Mouse (Mus musculus) CH12.LX (cell line): ENCODE measurements around the gene Ppp4r2. TPM values are rescaled to one million over a fixed set of nuclear protein-coding genes. Genes with fewer than 3 reads are reported as not detected.
A peak's percentile ranks its signal among the peaks of the same experiment; 100 is the strongest.

Experiments used
- DNase-seq: peaks from one replicate; pipeline ENCODE4 v3.0.0-alpha.2; 2013; ENCODE audit errors: extremely low read depth
- H3K27ac ChIP-seq: 2 replicates; pipeline ENCODE4 v1.5.1; 2012; ENCODE audit warnings: low read depth, mild to moderate bottlenecking, control low read depth, moderate library complexity; ENCODE audit not compliant: insufficient read depth
- H3K27me3 ChIP-seq: replicated peaks from 2 replicates; pipeline ENCODE3; 2012; ENCODE audit warnings: inconsistent platforms
- H3K36me3 ChIP-seq, 2 experiments: replicated peaks in 1 of 2; 2 replicates each; pipeline versions ENCODE3 to v1.6.1; 2012; ENCODE audit warnings: inconsistent platforms in 1 of 2, low read length in 1 of 2, mild to moderate bottlenecking in 1 of 2, mixed read lengths in 1 of 2, moderate library complexity in 1 of 2; ENCODE audit not compliant: control insufficient read depth in 1 of 2, insufficient read depth in 1 of 2
- H3K4me1 ChIP-seq, 2 experiments: 2 replicates each; pipeline ENCODE4 v1.6.1; 2012; ENCODE audit warnings: inconsistent platforms in 1 of 2, moderate library complexity in 1 of 2; ENCODE audit not compliant: insufficient read depth in 2 of 2, control insufficient read depth in 1 of 2
- H3K4me2 ChIP-seq: 2 replicates; pipeline ENCODE4 v1.6.1; 2012; ENCODE audit warnings: low read depth, mild to moderate bottlenecking, control low read depth; ENCODE audit not compliant: poor library complexity, insufficient read depth, severe bottlenecking
- H3K4me3 ChIP-seq, 3 experiments: fragments of 150-350 bp in 1 of 3; sonication (generic) in 1 of 3; replicated peaks in 1 of 3; 2 replicates each; pipeline versions ENCODE3 to v1.5.1; 2011 to 2012; ENCODE audit warnings: low read depth in 2 of 3, low read length in 2 of 3, mild to moderate bottlenecking in 2 of 3, moderate library complexity in 2 of 3, control low read depth in 1 of 3, improper control_type of control experiment in 1 of 3, inconsistent platforms in 1 of 3, mixed read lengths in 1 of 3; ENCODE audit not compliant: poor library complexity in 1 of 3
- H3K79me2 ChIP-seq: replicated peaks from 2 replicates; pipeline ENCODE4 v1.6.1; 2012; ENCODE audit warnings: mild to moderate bottlenecking, moderate library complexity; ENCODE audit not compliant: control insufficient read depth, poor library complexity, insufficient read depth, severe bottlenecking; ENCODE audit errors: extremely low read depth
- H3K9ac ChIP-seq: 2 replicates; pipeline ENCODE4 v1.6.1; 2012; ENCODE audit warnings: low read depth, mild to moderate bottlenecking, control low read depth, moderate library complexity; ENCODE audit not compliant: insufficient read depth
- H3K9me3 ChIP-seq: replicated peaks from 2 replicates; pipeline ENCODE3; 2012; ENCODE audit warnings: low read length, inconsistent platforms, mixed read lengths
- BHLHE40 ChIP-seq: IDR thresholded peaks from 2 replicates; pipeline ENCODE4 v1.6.1; 2011; ENCODE audit warnings: mild to moderate bottlenecking, low read depth, low read length, improper control_type of control experiment
- CHD2 ChIP-seq: IDR thresholded peaks from 2 replicates; pipeline ENCODE4 v1.6.1; 2011; ENCODE audit warnings: low read length, improper control_type of control experiment
- E2F4 ChIP-seq: IDR thresholded peaks from 2 replicates; pipeline ENCODE4 v1.6.1; 2011; ENCODE audit warnings: low read depth, low read length, improper control_type of control experiment; ENCODE audit not compliant: insufficient replicate concordance
- ELF1 ChIP-seq: IDR thresholded peaks from 2 replicates; pipeline ENCODE4 v1.6.1; 2014; ENCODE audit warnings: low read depth, mild to moderate bottlenecking, inconsistent platforms, low read length, improper control_type of control experiment
- EP300 ChIP-seq: IDR thresholded peaks from 2 replicates; pipeline ENCODE4 v1.6.1; 2011; ENCODE audit warnings: low read length, improper control_type of control experiment
- ETS1 ChIP-seq: conservative IDR thresholded peaks from 2 replicates; pipeline ENCODE4 v1.6.1; 2012; ENCODE audit warnings: low read depth, mild to moderate bottlenecking, inconsistent platforms, low read length, improper control_type of control experiment, moderate library complexity
- GABPA ChIP-seq: IDR thresholded peaks from 2 replicates; pipeline ENCODE4 v1.6.1; 2012; ENCODE audit warnings: low read depth, low read length, improper control_type of control experiment, inconsistent platforms; ENCODE audit not compliant: insufficient replicate concordance
- HCFC1 ChIP-seq: IDR thresholded peaks from 2 replicates; pipeline ENCODE4 v1.6.1; 2012; ENCODE audit warnings: low read depth, mild to moderate bottlenecking, inconsistent platforms, low read length, improper control_type of control experiment
- IRF4 ChIP-seq: IDR thresholded peaks from 2 replicates; pipeline ENCODE4 v1.6.1; 2014; ENCODE audit warnings: low read depth, mild to moderate bottlenecking, inconsistent platforms, low read length, improper control_type of control experiment
- JUN ChIP-seq: IDR thresholded peaks from 2 replicates; pipeline ENCODE4 v1.6.1; 2011; ENCODE audit warnings: low read depth, mild to moderate bottlenecking, low read length, improper control_type of control experiment, moderate library complexity; ENCODE audit not compliant: insufficient read depth
- MAX ChIP-seq: IDR thresholded peaks from 2 replicates; pipeline ENCODE4 v1.6.1; 2011; ENCODE audit warnings: low read length, improper control_type of control experiment
- MAZ ChIP-seq: IDR thresholded peaks from 2 replicates; pipeline ENCODE4 v1.6.1; 2012; ENCODE audit warnings: low read depth, mild to moderate bottlenecking, inconsistent platforms, low read length, improper control_type of control experiment, moderate library complexity
- MEF2A ChIP-seq: IDR thresholded peaks from 2 replicates; pipeline ENCODE4 v1.6.1; 2014; ENCODE audit warnings: low read depth, mild to moderate bottlenecking, inconsistent platforms, low read length, improper control_type of control experiment, borderline replicate concordance
- MXI1 ChIP-seq: IDR thresholded peaks from 2 replicates; pipeline ENCODE4 v1.6.1; 2011; ENCODE audit warnings: mild to moderate bottlenecking, low read depth, low read length, improper control_type of control experiment
- MYC ChIP-seq: IDR thresholded peaks from 2 replicates; pipeline ENCODE4 v1.6.1; 2011; ENCODE audit warnings: low read depth, mild to moderate bottlenecking, improper control_type of control experiment, low read length
- NELFE ChIP-seq: IDR thresholded peaks from 2 replicates; pipeline ENCODE4 v1.6.1; 2011; ENCODE audit warnings: low read depth, low read length, improper control_type of control experiment
- POLR2A ChIP-seq: IDR thresholded peaks from 2 replicates; pipeline ENCODE4 v1.6.1; 2011; ENCODE audit warnings: low read depth, mild to moderate bottlenecking, improper control_type of control experiment, low read length
- RAD21 ChIP-seq: IDR thresholded peaks from 2 replicates; pipeline ENCODE4 v1.6.1; 2011; ENCODE audit warnings: low read depth, mild to moderate bottlenecking, low read length, improper control_type of control experiment, moderate library complexity
- RCOR1 ChIP-seq: conservative IDR thresholded peaks from 2 replicates; pipeline ENCODE4 v1.6.1; 2012; ENCODE audit warnings: low read depth, mild to moderate bottlenecking, inconsistent platforms, low read length, improper control_type of control experiment
- SIN3A ChIP-seq: IDR thresholded peaks from 2 replicates; pipeline ENCODE4 v1.6.1; 2012; ENCODE audit warnings: low read length, improper control_type of control experiment, inconsistent platforms
- SMC3 ChIP-seq: IDR thresholded peaks from 2 replicates; pipeline ENCODE4 v1.6.1; 2011; ENCODE audit warnings: low read depth, low read length, improper control_type of control experiment
- TBP ChIP-seq: conservative IDR thresholded peaks from 2 replicates; pipeline ENCODE4 v1.6.1; 2011; ENCODE audit warnings: low read depth, low read length, improper control_type of control experiment
- TCF12 ChIP-seq: IDR thresholded peaks from 2 replicates; pipeline ENCODE4 v1.6.1; 2014; ENCODE audit warnings: low read depth, mild to moderate bottlenecking, inconsistent platforms, low read length, improper control_type of control experiment
- USF1 ChIP-seq: IDR thresholded peaks from 2 replicates; pipeline ENCODE4 v1.6.1; 2014; ENCODE audit warnings: low read depth, mild to moderate bottlenecking, inconsistent platforms, low read length, improper control_type of control experiment
- USF2 ChIP-seq: conservative IDR thresholded peaks from 2 replicates; pipeline ENCODE4 v1.6.1; 2011; ENCODE audit warnings: low read depth, low read length, improper control_type of control experiment
- ZMIZ1 ChIP-seq: IDR thresholded peaks from 2 replicates; pipeline ENCODE4 v1.6.1; 2012; ENCODE audit warnings: low read depth, mild to moderate bottlenecking, inconsistent platforms, low read length, improper control_type of control experiment
- ZNF384 ChIP-seq: IDR thresholded peaks from 2 replicates; pipeline ENCODE4 v1.6.1; 2012; ENCODE audit warnings: low read depth, low read length, improper control_type of control experiment, inconsistent platforms
- dilution Hi-C: fragments of 300-500 bp; cut with MboI; formaldehyde crosslinking; loops from 2 replicates; pipeline ENCODE4 v1.14.3; 2020; ENCODE audit warnings: low sequenced_read_pairs; ENCODE audit not compliant: extremely low pct_unique_long_range_greater_than_20kb, extremely low pct_ligation_motif_present
- in situ Hi-C: fragments of 300-500 bp; cut with MboI; formaldehyde crosslinking; loops from 3 replicates; pipeline ENCODE4 v1.14.3; 2019; ENCODE audit warnings: low sequenced_read_pairs, low pct_ligation_motif_present, low pct_unique_long_range_greater_than_20kb, mixed read lengths
- polyA plus RNA-seq: library from polyadenylated mRNA; unstranded; fragments of >175 nt; gene quantifications from 2 replicates; pipeline ENCODE4 v1.2.1, GENCODE M21; 2012; ENCODE audit warnings: low read depth; ENCODE audit not compliant: insufficient read length
- total RNA-seq, 2 experiments: library from RNA; depleted of rRNA; stranded (reverse); fragments of 300-350 nt in 1 of 2; fragments of >200 nt in 1 of 2; gene quantifications; 2 replicates each; pipeline ENCODE4 v1.2.3; 2012 to 2014

Ppp4r2 gene
- total and polyA plus RNA-seq, 3 experiments = 53.3 to 134 (median 115) TPM

GRCm38 (mm10) chr6:100823356-100823755, 10.1 kb upstream of the Ppp4r2 start:
- Histone ChIP-seq H3K4me2 (no peak overlapping the region), H3K79me2 (no peaks in the 10 kb centered on the region), H3K9me3 (no peaks in the 10 kb centered on the region), H3K27ac (no peak overlapping the region), H3K9ac (no peak overlapping the region), H3K4me3 (no peak overlapping the region), H3K27me3 (no peaks in the 10 kb centered on the region), H3K36me3 (no peaks in the 10 kb centered on the region), H3K4me1 (peaks cover 6 to 37% of the 10 kb centered on the region in 2 experiments; a peak in 3 of 4 replicates)
- dilution Hi-C loops = no loop called here
- no peak for DNase-seq
- in situ Hi-C loops = no loop called here
- no peak for TF ChIP-seq MEF2A
- TF ChIP-seq TBP = no peak
- TF ChIP-seq RCOR1 = no peak
- TF ChIP-seq CHD2 = no peak
- TF ChIP-seq NELFE = no peak
- no peak for TF ChIP-seq RAD21
- no peak for TF ChIP-seq ELF1

- H3K4me2 ChIP-seq = no peak overlapping the region
- no peaks in the 10 kb centered on the region for H3K9me3 ChIP-seq
- TF ChIP-seq ETS1 = no peak; the same call in 1 of the 2 replicates
- TF ChIP-seq RCOR1 = no peak
- no peak for TF ChIP-seq SIN3A
- no peak for TF ChIP-seq POLR2A
- peak; percentile 29; the same call in 1 of the 2 replicates for TF ChIP-seq EP300
- TF ChIP-seq ZMIZ1 = no peak
- peak; percentile 23; the same call in 1 of the 2 replicates for TF ChIP-seq IRF4
- TF ChIP-seq MYC = 0 out of 2 replicates have a peak, but pooled peaks have one; percentile 27
- no peak for TF ChIP-seq NELFE
- no peak for TF ChIP-seq E2F4
- no peak for TF ChIP-seq TBP
- TF ChIP-seq MAX = peak; percentile 36; the same call in 1 of the 2 replicates
- TF ChIP-seq TCF12 = no peak
- TF ChIP-seq RAD21 = no peak
- peak; percentile 56; the same call in 1 of the 2 replicates for TF ChIP-seq MXI1
- TF ChIP-seq JUN = no peak
- TF ChIP-seq MAZ = peak; percentile 49; the same call in 1 of the 2 replicates
- no peak for TF ChIP-seq HCFC1
- no peak for TF ChIP-seq ZNF384
- TF ChIP-seq GABPA = no peak
- no peak for TF ChIP-seq USF1
- peak; percentile 88 for TF ChIP-seq BHLHE40
- no peak for TF ChIP-seq SMC3
- no peak for TF ChIP-seq CHD2
- no peak for TF ChIP-seq USF2
- no peak overlapping the region for H3K4me3 ChIP-seq
- no peak overlapping the region for H3K9ac ChIP-seq
- in situ Hi-C loops = no loop called here
- no peak overlapping the region for H3K27ac ChIP-seq
- DNase-seq = peak; percentile 64
- dilution Hi-C loops = no loop called here
- peaks cover 6 to 48% of the 10 kb centered on the region in 2 experiments; a peak in 3 of 4 replicates for H3K4me1 ChIP-seq
- no peaks in the 10 kb centered on the region for H3K36me3 ChIP-seq
- no peaks in the 10 kb centered on the region for H3K27me3 ChIP-seq
- H3K79me2 ChIP-seq = no peaks in the 10 kb centered on the region
These were observed 8.9 kb upstream of the Ppp4r2 start for GRCm38 (mm10) chr6:100824381-100824965.
